Mouse (Mus musculus): ENCODE measurements at regions not wholly inside any gene's neighbourhood (a gene's known extent, or its start where the extent isn't known, plus 50 kb on each side); places are given as distances from the start of the nearest gene placed in this dataset.

- no peak for DNase-seq (ENCODE audit: low spot score in 2 of 2)
Measured at GRCm38 (mm10) chr7:136153621-136154020, 437.5 kb upstream of the Mki67 start.

- DNase-seq (ENCODE audit: low spot score in 2 of 2): no peak
Measured at GRCm38 (mm10) chr7:136159136-136159535, 443.0 kb upstream of the Mki67 start.

GRCm38 (mm10) chr7:136161526-136161925 is 445.4 kb upstream of the Mki67 start:
- DNase-seq (ENCODE audit: low spot score in 2 of 2): no peak

GRCm38 (mm10) chr7:136164834-136165233 is 448.7 kb upstream of the Mki67 start:
- DNase-seq (ENCODE audit: low spot score in 2 of 2): no peak

- no peak for DNase-seq (ENCODE audit: low spot score in 2 of 2)
Measured at GRCm38 (mm10) chr7:136169261-136169660, 453.1 kb upstream of the Mki67 start.

- DNase-seq (ENCODE audit: low spot score in 2 of 2): no peak
Measured at GRCm38 (mm10) chr7:136176373-136176772, 460.2 kb upstream of the Mki67 start.

GRCm38 (mm10) chr7:136180996-136181395 is 464.8 kb upstream of the Mki67 start:
- DNase-seq (ENCODE audit: low spot score in 2 of 2): no peak

GRCm38 (mm10) chr7:136182101-136182500 is 465.9 kb upstream of the Mki67 start:
- no peak for DNase-seq (ENCODE audit: low spot score in 2 of 2)

- no peak for DNase-seq (ENCODE audit: low spot score in 2 of 2)
Measured at GRCm38 (mm10) chr7:136196424-136197160, 480.4 kb upstream of the Mki67 start.

- no peak for DNase-seq (ENCODE audit: low spot score in 2 of 2)
Measured at GRCm38 (mm10) chr7:136208879-136209278, 492.7 kb upstream of the Mki67 start.

- DNase-seq (ENCODE audit: low spot score in 2 of 2): no peak
Measured at GRCm38 (mm10) chr7:136209299-136210171, 493.4 kb upstream of the Mki67 start.

GRCm38 (mm10) chr7:136212492-136212891 is 496.3 kb upstream of the Mki67 start:
- peak in 1 of 2 experiments; percentile 23 for DNase-seq (ENCODE audit: low spot score in 2 of 2)

GRCm38 (mm10) chr7:136213057-136213961 is 497.1 kb upstream of the Mki67 start:
- DNase-seq (ENCODE audit: low spot score in 2 of 2): no peak

GRCm38 (mm10) chr7:136213962-136214308 is 497.8 kb upstream of the Mki67 start:
- no peak for DNase-seq (ENCODE audit: low spot score in 2 of 2)

GRCm38 (mm10) chr7:136214415-136214814 is 498.3 kb upstream of the Mki67 start:
- no peak for DNase-seq (ENCODE audit: low spot score in 2 of 2)

- no peak for DNase-seq (ENCODE audit: low spot score in 2 of 2)
Measured at GRCm38 (mm10) chr7:136216734-136217133, 500.6 kb upstream of the Mki67 start.

GRCm38 (mm10) chr7:136219564-136220244 is 503.5 kb upstream of the Mki67 start:
- no peak for DNase-seq (ENCODE audit: low spot score in 2 of 2)

- DNase-seq (ENCODE audit: low spot score in 2 of 2): no peak
Measured at GRCm38 (mm10) chr7:136220245-136221167, 504.3 kb upstream of the Mki67 start.

- DNase-seq (ENCODE audit: low spot score in 2 of 2): no peak
Measured at GRCm38 (mm10) chr7:136221620-136222019, 505.5 kb upstream of the Mki67 start.

GRCm38 (mm10) chr7:136226031-136226430 is 509.9 kb upstream of the Mki67 start:
- no peak for DNase-seq (ENCODE audit: low spot score in 2 of 2)
